Mouse (Mus musculus): ENCODE measurements around the gene Sec13.

- TF ChIP-seq CTCF (IDR thresholded peaks at IDR 0.05; ENCODE audit: extremely low read depth, insufficient read depth, low read length) (no peak), POLR2A (IDR thresholded peaks at IDR 0.05; ENCODE audit: extremely low read depth, insufficient read depth, low read length) (no peak)
Measured at GRCm38 (mm10) chr6:113749119-113749685, 8.7 kb upstream of the Sec13 start.

Measured in cortical plate, adult 2 months (tissue).